ENCODE assay signal across 22 mouse cellular contexts in genomic region chr5:12993826-12994225, GRCm38 (mm10).
A peak's percentile ranks its signal among the peaks of the same experiment; 100 is the strongest.
DNase-seq lines count a peak whose midpoint lies in the region; ATAC-seq and TF ChIP-seq lines count a peak whose summit lies in the region.
"Had no signal": no experiment of that assay in that cellular context is flagged by ENCODE, and none has a peak within 500 bp of the region (broad histone marks: within the 10 kb centered on the region; RNA-seq: fewer than 3 reads in every experiment).

No protein-coding gene starts in this region.

- DNase-seq in limb, embryonic 10.5 days (ENCODE audit: low spot score): no peak
- peak; percentile 12 for DNase-seq in MEL (ENCODE audit: low read depth, low spot score)
- DNase-seq in kidney, adult 11 months: no peak
- no peak for DNase-seq in layer of hippocampus, adult 11-12 months (ENCODE audit: low spot score)
- no peak for DNase-seq in forebrain, embryonic 11.5 days (ENCODE audit: low spot score)
- DNase-seq: adrenal gland, adult 8-10 months; adrenal gland, postnatal 14 days; adrenal gland, postnatal 36 days; cerebellum, adult 11-12 months; cerebellum, adult 2 months; cerebellum, adult 9-10 months; cerebellum, postnatal 10 days; cerebellum, postnatal 25 days; forebrain, postnatal 0 days had no signal

- TF ChIP-seq POLR2A in MEL (IDR thresholded peaks at IDR 0.05; ENCODE audit: control insufficient read depth in 1 of 2, insufficient read depth in 1 of 2, low read depth in 1 of 2, low read length in 2 of 2, poor library complexity in 1 of 2): no peak

- 85% methylated on average over 1 of the region's 1 CpGs for WGBS in limb, embryonic 12.5 days
- 89% methylated on average over 1 of the region's 1 CpGs for WGBS in limb, embryonic 10.5 days
- 78% methylated on average over 1 of the region's 1 CpGs for WGBS in limb, embryonic 13.5 days
- 89% methylated on average over 1 of the region's 1 CpGs for WGBS in forebrain, embryonic 11.5 days

- H3K36me3 ChIP-seq in limb, embryonic 12.5 days: no peaks in the 10 kb centered on the region
- H3K36me3 ChIP-seq in limb, embryonic 10.5 days: no peaks in the 10 kb centered on the region
- H3K36me3 ChIP-seq in MEL (ENCODE audit: control insufficient read depth in 1 of 2, insufficient read depth in 2 of 2, low read length in 2 of 2): no peaks in the 10 kb centered on the region
- no peaks in the 10 kb centered on the region for H3K36me3 ChIP-seq in limb, embryonic 13.5 days
- no peaks in the 10 kb centered on the region for H3K36me3 ChIP-seq in forebrain, embryonic 11.5 days (ENCODE audit: control insufficient read depth, insufficient read depth, low read length)
- H3K36me3 ChIP-seq: embryonic facial prominence, embryonic 12.5 days; forebrain, embryonic 10.5 days; forebrain, embryonic 15.5 days had no signal

- no peak for TF ChIP-seq RAD21 in MEL (IDR thresholded peaks at IDR 0.05; ENCODE audit: low read depth, low read length)

- no peak for TF ChIP-seq CTCF in MEL (IDR thresholded peaks at IDR 0.05 in 2 of 3, conservative IDR thresholded peaks at IDR 0.05 in 1 of 3; ENCODE audit: control insufficient read depth in 1 of 3, insufficient read depth in 1 of 3, low read depth in 2 of 3, low read length in 3 of 3, poor library complexity in 1 of 3, severe bottlenecking in 1 of 3)

- no peaks in the 10 kb centered on the region for H3K27me3 ChIP-seq in limb, embryonic 12.5 days
- H3K27me3 ChIP-seq in limb, embryonic 10.5 days (ENCODE audit: low read depth, poor library complexity, severe bottlenecking): no peaks in the 10 kb centered on the region
- H3K27me3 ChIP-seq in MEL (ENCODE audit: control insufficient read depth in 1 of 2, insufficient read depth in 2 of 2, low read length in 2 of 2): no peaks in the 10 kb centered on the region
- no peaks in the 10 kb centered on the region for H3K27me3 ChIP-seq in limb, embryonic 13.5 days
- no peaks in the 10 kb centered on the region for H3K27me3 ChIP-seq in forebrain, embryonic 11.5 days (ENCODE audit: control insufficient read depth, insufficient read depth, low read length)
- H3K27me3 ChIP-seq: embryonic facial prominence, embryonic 12.5 days; forebrain, embryonic 13.5 days; forebrain, embryonic 15.5 days; Patski had no signal

- no peak overlapping the region for H3K27ac ChIP-seq in limb, embryonic 12.5 days
- no peak overlapping the region for H3K27ac ChIP-seq in limb, embryonic 10.5 days
- H3K27ac ChIP-seq in MEL (ENCODE audit: control insufficient read depth, low read depth, low read length): no peak overlapping the region
- H3K27ac ChIP-seq in limb, embryonic 13.5 days: no peak overlapping the region
- no peak overlapping the region for H3K27ac ChIP-seq in forebrain, embryonic 11.5 days (ENCODE audit: low read depth, low read length)
- H3K27ac ChIP-seq: embryonic facial prominence, embryonic 12.5 days; forebrain, embryonic 10.5 days; forebrain, embryonic 13.5 days; forebrain, embryonic 15.5 days had no signal

- H3K4me3 ChIP-seq in limb, embryonic 12.5 days (replicated peaks): no peak overlapping the region
- no peak overlapping the region for H3K4me3 ChIP-seq in limb, embryonic 10.5 days
- no peak overlapping the region for H3K4me3 ChIP-seq in MEL (ENCODE audit: control insufficient read depth in 1 of 2, insufficient read depth in 1 of 2, low read depth in 2 of 2, low read length in 2 of 2)
- H3K4me3 ChIP-seq in limb, embryonic 13.5 days: no peak overlapping the region
- no peak overlapping the region for H3K4me3 ChIP-seq in forebrain, embryonic 11.5 days (ENCODE audit: low read depth, low read length)
- H3K4me3 ChIP-seq: embryonic facial prominence, embryonic 12.5 days; forebrain, embryonic 10.5 days; forebrain, embryonic 13.5 days; forebrain, embryonic 15.5 days had no signal

- H3K79me2 ChIP-seq in MEL (ENCODE audit: control insufficient read depth, insufficient read depth, low read length, poor library complexity): no peaks in the 10 kb centered on the region

- no peaks in the 10 kb centered on the region; the same call in 1 of the 2 replicates for H3K4me1 ChIP-seq in limb, embryonic 12.5 days (replicated peaks)
- H3K4me1 ChIP-seq in limb, embryonic 10.5 days: peaks cover 14% of the 10 kb centered on the region
- no peaks in the 10 kb centered on the region for H3K4me1 ChIP-seq in MEL (ENCODE audit: control insufficient read depth in 1 of 2, insufficient read depth in 2 of 2, low read length in 2 of 2)
- 0 out of 2 replicates have a peak, but pooled peaks cover 9% of the 10 kb centered on the region for H3K4me1 ChIP-seq in limb, embryonic 13.5 days
- no peaks in the 10 kb centered on the region for H3K4me1 ChIP-seq in forebrain, embryonic 11.5 days (replicated peaks; ENCODE audit: control insufficient read depth, insufficient read depth, low read length)
- H3K4me1 ChIP-seq: embryonic facial prominence, embryonic 12.5 days; forebrain, embryonic 10.5 days; forebrain, embryonic 13.5 days; forebrain, embryonic 15.5 days had no signal

- no peak for TF ChIP-seq EP300 in MEL (IDR thresholded peaks at IDR 0.05; ENCODE audit: low read depth in 1 of 2, low read length in 2 of 2)

- no peak overlapping the region for H3K9ac ChIP-seq in limb, embryonic 12.5 days (replicated peaks)
- no peak overlapping the region for H3K9ac ChIP-seq in MEL (ENCODE audit: control insufficient read depth, low read depth, low read length, poor library complexity, severe bottlenecking)
- H3K9ac ChIP-seq in limb, embryonic 13.5 days: no peak overlapping the region
- no peak overlapping the region for H3K9ac ChIP-seq in forebrain, embryonic 11.5 days (ENCODE audit: low read length)
- H3K9ac ChIP-seq: embryonic facial prominence, embryonic 12.5 days; forebrain, embryonic 13.5 days; forebrain, embryonic 15.5 days; forebrain, postnatal 0 days had no signal

- no peak overlapping the region for H3K4me2 ChIP-seq in limb, embryonic 12.5 days
- H3K4me2 ChIP-seq in limb, embryonic 13.5 days (replicated peaks): no peak overlapping the region
- H3K4me2 ChIP-seq in forebrain, embryonic 11.5 days (ENCODE audit: low read depth, low read length, severe bottlenecking): no peak overlapping the region
- H3K4me2 ChIP-seq: embryonic facial prominence, embryonic 12.5 days; forebrain, embryonic 13.5 days; forebrain, embryonic 15.5 days had no signal

- H3K9me3 ChIP-seq in limb, embryonic 12.5 days: no peaks in the 10 kb centered on the region
- H3K9me3 ChIP-seq in limb, embryonic 10.5 days (replicated peaks): no peaks in the 10 kb centered on the region
- no peaks in the 10 kb centered on the region for H3K9me3 ChIP-seq in MEL (replicated peaks; ENCODE audit: insufficient read depth, low read length)
- H3K9me3 ChIP-seq in limb, embryonic 13.5 days: no peaks in the 10 kb centered on the region
- no peaks in the 10 kb centered on the region for H3K9me3 ChIP-seq in forebrain, embryonic 11.5 days (ENCODE audit: control insufficient read depth, low read length)
- H3K9me3 ChIP-seq: embryonic facial prominence, embryonic 12.5 days; forebrain, embryonic 10.5 days; forebrain, embryonic 13.5 days; forebrain, embryonic 15.5 days had no signal

- peak; percentile 67; the same call in 1 of the 2 replicates for ATAC-seq in limb, embryonic 12.5 days (ENCODE audit: insufficient number of reproducible peaks, insufficient read depth, low FRiP score, low TSS enrichment, low read depth)
- ATAC-seq in limb, embryonic 13.5 days (ENCODE audit: low FRiP score, low read depth): peak; percentile 76; the same call in 1 of the 2 replicates
- ATAC-seq in forebrain, embryonic 11.5 days (replicated peaks; ENCODE audit: low FRiP score): no peak
- ATAC-seq: activated CD4-positive, CD25-positive, alpha-beta regulatory T cell, adult 4 months; forebrain, embryonic 13.5 days; forebrain, embryonic 15.5 days; forebrain, postnatal 0 days; Patski had no signal

TF ChIP-seq in MEL, 35 proteins besides CTCF, POLR2A, EP300 and RAD21:
- TF ChIP-seq NRF1 (IDR thresholded peaks at IDR 0.05; ENCODE audit: insufficient read depth, low read depth, low read length, poor library complexity, severe bottlenecking) (no peak), JUND (IDR thresholded peaks at IDR 0.05; ENCODE audit: low read depth, low read length) (no peak), GATA1 (IDR thresholded peaks at IDR 0.05; ENCODE audit: low read depth, low read length) (no peak), USF1 (IDR thresholded peaks at IDR 0.05; ENCODE audit: low read depth, low read length) (no peak), MAZ (IDR thresholded peaks at IDR 0.05; ENCODE audit: low read depth, low read length) (no peak), NELFE (IDR thresholded peaks at IDR 0.05; ENCODE audit: low read depth, low read length) (no peak), MAX (IDR thresholded peaks at IDR 0.05; ENCODE audit: low read length) (no peak), SIN3A (IDR thresholded peaks at IDR 0.05; ENCODE audit: low read length) (no peak), MAFK (IDR thresholded peaks at IDR 0.05; ENCODE audit: borderline replicate concordance, low read depth, low read length) (no peak), ELF1 (IDR thresholded peaks at IDR 0.05; ENCODE audit: low read depth, low read length) (no peak), POLR2AphosphoS5 (IDR thresholded peaks at IDR 0.05; ENCODE audit: borderline replicate concordance, low read depth, low read length) (no peak), BHLHE40 (IDR thresholded peaks at IDR 0.05; ENCODE audit: borderline replicate concordance, low read depth, low read length) (no peak)
